Mouse (Mus musculus) fat pad, adult 2 months (tissue): ENCODE measurements around the gene Klk1b4.
"Not testable (repeated sequence)": the region's sequence is repeated elsewhere in the genome, so short reads cannot be mapped to it uniquely, and the experiment has no call there.

Experiments used
- DNase-seq: peaks from one replicate; pipeline ENCODE4 v3.0.0-alpha.2; 2011; ENCODE audit warnings: low read depth, low spot score; ENCODE audit errors: extremely low read depth

The Klk1b4 gene

DNA sequence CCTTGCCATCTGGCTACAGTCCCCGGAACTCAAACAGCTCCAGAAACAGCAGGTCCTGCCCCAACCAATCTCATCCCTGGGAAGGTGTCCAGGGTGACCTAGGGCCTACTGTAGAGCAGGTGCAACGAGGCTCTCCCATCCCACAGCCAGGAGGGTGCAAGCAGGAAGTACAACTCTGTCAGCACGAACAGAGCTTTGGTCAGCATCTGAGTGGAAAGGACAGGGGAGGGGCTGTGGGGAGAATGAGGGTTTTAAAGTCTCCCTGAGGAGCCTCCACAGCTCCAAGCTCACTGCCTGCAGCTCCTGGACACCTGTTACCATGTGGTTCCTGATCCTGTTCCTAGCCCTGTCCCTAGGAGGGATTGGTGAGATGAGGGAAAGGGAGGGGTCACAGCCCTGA, at the start of gene Klk1b4:
Gene Klk1b4, plus strand, starts transcription at position 301 of the 400 bp plus-strand sequence.
- not testable (repeated sequence) for DNase-seq

DNA sequence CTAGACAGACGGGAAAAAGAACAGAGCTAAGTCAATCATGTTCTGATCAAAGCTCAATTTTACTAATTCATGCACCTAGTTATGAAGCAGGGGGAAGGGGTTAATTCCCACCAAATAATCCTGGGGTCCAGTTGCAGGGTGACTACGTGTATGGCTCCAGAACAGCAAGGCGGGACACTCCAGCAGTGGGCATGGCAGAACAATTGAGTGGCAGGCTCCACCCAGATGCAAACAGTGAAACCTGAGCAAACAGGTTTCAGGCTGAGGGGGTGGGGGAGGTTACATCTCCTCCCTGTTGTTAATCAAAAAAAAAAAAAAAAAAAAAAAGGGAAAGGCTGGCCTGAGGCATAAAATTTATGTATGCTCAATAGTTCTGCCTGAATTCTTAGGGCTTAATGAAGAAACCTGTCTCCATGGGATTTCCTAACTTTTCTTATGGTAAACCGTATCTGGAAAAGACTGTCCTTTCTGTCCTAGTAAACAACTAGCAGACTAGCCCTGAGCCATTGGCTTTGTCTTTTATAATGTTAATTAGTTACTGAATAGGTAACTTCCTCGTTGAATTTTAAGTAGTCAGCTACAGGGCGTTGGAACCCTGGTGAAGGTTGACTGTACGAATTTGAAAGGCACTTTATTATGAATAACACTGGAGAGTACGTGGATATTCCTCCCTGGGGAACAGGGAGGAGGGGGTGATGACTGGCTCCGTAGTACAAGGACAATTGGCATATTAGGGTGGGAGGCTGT, 27.8 kb upstream of the Klk1b4 start:
- DNase-seq, result no peak

DNA sequence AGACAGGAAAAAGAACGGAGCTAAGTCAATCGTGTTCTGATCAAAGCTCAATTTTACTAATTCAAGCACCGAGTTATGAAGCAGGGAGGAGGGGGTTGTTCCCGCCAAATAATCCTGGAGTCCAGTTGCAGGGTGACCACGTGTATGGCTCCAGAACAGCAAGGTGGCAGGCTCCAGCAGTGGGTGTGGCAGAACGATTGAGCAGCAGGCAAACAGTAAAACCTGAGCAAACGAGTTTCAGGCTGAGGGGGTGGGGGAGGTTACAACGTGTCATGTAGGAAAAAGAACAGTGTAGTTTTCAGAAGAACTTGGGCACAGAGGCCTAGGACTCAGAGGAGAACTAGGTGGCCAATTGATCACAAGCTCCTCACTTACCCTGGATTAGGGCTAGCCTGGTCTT, 20.7 kb upstream of the Klk1b4 start:
- not testable (repeated sequence) for DNase-seq

DNA sequence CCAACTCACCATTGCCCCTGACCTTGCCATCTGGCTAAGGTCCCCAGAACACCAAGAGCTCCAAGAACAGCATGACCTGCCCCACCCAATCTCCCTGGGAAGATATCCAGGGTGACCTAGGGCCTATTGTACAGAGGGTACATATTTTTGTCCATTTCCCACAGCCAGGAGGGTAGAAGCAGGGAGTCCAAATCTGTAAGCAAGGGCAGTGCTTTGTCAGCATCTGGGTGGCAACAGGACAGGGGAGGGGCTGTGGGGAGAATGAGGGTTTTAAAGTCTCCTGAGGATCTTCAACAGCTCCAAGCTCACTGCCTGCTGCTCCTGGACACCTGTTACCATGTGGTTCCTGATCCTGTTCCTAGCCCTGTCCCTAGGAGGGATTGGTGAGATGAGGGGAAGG, 19.3 kb upstream of the Klk1b4 start, which contains the start of gene Klk1b24:
Gene Klk1b24, plus strand, starts transcription at position 301 of the 400 bp plus-strand sequence.
- DNase-seq, result not testable (repeated sequence)

DNA sequence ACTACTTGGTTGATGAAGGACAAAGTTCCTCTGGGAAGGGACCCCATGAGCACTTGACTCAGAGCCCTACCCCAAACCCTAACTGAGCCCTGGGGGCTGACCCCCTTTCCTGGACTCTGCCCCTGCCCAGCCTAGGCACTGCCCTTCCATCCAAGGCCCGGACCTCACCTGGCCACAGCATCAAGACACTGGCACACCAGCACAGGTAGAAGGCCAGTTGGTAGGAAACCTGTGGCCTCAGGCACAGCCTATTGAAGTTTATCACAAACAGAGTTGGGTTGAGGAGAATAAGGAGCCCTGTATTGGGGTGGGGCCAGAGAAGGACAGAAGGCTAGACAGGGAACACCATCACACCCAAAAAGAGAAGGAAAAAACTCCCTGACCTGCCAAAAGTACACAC, 13.8 kb upstream of the Klk1b4 start:
- DNase-seq, result not testable (repeated sequence)

DNA sequence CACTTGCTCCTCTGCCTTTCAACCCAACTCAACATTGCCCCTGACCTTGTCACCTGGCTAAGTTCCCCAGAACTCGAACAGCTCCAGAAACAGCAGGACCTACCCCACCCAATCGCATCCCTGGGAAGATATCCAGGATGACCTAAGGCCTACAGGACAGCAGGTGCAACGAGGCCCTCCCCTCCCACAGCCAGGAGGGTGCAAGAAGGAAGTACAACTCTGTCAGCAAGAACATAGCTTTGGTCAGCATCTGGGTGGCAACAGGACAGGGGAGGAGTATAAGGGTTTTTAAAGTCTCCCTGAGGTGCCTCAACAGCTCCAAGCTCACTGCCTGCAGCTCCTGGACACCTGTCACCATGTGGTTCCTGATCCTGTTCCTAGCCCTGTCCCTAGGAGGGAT, 9.3 kb upstream of the Klk1b4 start, which contains the start of gene Klk1b3:
Gene Klk1b3, plus strand, starts transcription at position 301 of the 400 bp plus-strand sequence.
- no peak for DNase-seq

DNA sequence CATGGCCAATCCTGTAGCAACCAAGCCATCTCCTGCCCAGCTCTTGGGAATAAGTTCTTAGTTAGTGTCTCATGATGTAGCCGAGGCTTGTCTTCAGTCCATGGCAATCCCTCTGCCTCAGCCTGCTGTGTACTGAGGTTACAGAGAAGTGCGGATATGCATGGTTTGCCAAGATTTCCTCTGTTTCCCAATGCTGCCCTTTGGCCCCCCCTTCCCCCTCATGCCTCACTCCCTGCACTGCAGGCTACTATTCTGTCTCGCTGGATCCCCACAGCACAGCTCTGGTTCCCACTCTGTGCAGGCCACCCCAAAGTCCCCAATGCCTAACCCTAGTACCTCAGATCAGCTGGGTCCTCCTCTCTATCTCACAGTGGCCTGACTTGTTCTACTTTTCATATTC, 1.1 kb downstream of the Klk1b4 start:
- DNase-seq, result no peak

DNA sequence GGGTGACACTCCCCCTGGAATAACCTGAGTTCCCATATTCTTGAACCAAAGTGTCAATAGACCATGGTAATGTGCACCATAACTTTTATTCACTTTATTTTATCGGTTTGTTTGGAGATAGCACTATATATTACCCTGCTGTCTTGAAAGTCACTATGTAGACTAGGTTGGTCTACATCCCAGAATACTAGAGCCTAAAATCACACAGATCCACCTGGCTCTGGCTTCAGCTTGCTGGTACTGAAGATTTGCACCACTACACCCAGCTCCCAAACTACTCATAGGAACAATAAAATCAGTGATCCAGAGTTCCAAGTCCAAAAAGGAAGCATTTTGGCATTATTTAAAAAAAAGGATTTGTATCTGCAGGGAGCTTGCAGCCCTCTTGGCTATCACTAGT, 8.4 kb downstream of the Klk1b4 start, which contains the start of gene Klk1b5:
Gene Klk1b5, plus strand, starts transcription at position 301 of the 400 bp plus-strand sequence.
- no peak for DNase-seq

DNA sequence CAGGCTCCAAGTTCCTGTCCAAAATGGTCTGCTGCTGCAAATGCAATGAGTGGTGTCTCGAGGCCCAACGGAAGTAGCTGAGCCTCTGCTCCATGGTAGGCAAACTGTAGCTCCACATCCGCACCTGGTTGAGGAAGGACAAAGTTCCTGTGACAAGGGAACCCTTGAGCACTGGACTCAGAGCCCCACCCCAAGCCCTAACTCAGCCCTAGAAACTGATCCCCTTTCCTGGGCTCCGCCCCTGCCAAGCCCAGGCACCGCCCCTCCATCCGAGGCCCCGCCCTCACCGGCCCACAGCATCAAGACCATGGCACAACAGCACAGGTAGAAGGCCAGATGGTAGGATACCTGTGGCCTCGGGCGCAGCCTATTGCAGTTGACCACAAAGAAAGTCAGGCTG, 14.4 kb downstream of the Klk1b4 start:
- DNase-seq, result not testable (repeated sequence)

DNA sequence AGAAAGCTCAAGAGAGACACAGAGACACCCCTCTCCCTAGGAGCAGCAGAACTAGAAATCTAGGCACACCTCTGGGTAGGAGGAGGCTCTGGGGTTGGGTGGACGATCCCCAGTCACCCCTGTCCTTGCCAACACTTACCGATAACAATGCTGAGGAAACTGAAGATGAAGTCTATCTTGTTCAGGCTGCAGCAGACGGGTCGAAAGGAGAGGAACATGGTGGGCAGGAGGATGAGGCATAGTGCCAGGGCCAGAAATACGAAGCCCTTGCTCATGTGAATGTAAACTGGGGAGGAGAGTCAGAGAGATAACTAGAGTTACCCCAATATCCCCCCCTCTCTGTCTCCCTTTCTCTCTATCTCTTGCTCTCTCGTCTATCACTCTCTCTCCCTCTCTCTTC, 15.1 kb downstream of the Klk1b4 start:
- DNase-seq, result not testable (repeated sequence)

DNA sequence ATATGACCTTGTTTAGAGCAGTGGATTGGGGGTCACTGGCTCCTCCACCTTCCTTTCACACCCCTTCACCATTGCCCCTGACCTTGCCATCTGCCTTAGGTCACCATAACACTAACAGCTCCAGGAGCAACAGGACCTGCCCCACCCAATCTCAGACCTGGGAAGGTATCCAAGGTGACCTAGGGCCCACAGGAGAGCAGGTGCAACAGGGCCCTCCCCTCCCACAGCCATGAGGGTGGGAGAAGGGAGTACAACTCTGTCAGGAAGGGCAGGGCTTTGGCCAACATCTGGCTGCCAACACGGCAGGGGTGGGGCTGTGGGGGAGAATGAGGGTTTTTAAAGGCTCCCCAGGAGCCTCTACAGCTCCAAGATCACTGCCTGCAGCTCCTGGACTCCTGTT, 17.8 kb downstream of the Klk1b4 start, which contains the start of gene Klk1:
Gene Klk1, plus strand, starts transcription at position 285 of the 400 bp plus-strand sequence.
- DNase-seq, result no peak

DNA sequence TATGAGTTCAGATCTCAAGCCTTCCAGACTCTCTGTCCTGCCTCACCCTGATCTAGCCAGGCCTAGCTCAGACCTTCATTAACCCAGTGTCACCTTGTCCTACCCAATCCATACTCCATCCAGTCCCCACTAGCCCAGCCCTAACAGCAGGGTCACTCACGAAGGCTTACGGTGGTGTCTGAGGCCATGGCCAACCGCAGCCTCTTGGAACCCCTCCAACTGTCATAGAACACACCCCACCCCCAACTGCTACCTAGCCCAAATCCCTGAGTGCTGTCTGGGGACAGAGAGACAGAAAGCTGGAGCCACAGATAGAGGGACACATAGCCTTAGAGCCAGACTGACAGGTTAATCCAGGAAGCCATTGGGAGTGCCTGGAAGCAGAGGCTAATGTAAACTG, 28.7 kb downstream of the Klk1b4 start, which contains the start of gene Gm36864:
Gene Gm36864, plus strand, starts transcription at position 269 of the 400 bp plus-strand sequence.
- DNase-seq, result no peak

DNA sequence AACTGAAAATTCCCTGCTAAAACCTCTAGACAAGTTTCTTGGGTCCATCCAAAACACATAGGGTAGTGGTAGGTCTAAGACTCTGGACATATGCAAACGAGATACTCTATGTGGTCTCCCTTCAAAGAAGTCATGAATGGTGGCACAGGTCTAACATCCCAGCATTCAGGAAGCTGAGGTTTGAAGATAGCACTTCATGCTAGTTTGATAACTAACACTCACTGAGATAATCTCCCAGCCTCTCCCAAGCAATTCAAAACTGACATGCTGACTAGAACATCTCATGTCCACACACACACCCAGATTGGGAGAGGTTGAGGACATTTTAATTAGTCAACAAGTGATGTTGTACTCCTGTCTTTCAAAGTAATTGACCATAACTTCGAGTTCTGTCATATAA, 32.7 kb downstream of the Klk1b4 start:
- no peak for DNase-seq

DNA sequence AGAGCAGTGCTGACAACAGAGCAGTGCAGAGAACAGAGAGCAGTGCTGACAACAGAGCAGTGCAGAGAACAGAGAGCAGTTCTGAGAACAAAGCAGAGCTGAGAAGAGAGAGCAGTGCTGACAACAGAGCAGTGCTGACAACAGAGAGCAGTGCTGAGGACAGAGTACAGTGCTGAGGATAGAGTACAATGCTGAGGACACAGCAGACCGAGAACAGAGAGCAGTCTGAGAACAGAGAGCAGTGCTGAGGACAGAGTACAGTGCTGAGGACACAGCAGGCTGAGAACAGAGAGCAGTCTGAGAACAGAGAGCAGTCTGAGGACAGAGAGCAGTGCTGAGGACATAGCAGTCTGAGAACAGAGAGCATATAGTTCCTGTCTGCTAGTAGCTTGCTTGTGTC, 33.5 kb downstream of the Klk1b4 start:
- DNase-seq, result no peak

DNA sequence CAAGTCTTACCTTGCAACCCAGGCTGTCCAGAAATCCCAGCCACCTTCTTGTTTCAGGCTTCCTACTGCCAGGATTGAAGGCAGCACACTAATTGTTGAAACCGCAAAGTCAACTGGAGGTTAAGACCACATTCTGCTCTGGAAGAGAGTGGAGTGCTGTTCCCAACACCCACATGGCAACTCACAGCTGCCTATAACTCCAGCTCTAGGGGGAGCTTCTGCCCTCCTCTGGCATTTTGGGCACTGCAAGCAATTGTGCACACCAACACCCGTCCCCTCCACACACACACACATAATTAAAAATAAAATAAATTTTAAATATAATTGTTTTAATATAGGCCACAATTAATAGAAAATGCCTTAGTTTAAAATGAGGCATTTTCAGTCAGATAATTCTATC, 33.9 kb downstream of the Klk1b4 start:
- no peak for DNase-seq

DNA sequence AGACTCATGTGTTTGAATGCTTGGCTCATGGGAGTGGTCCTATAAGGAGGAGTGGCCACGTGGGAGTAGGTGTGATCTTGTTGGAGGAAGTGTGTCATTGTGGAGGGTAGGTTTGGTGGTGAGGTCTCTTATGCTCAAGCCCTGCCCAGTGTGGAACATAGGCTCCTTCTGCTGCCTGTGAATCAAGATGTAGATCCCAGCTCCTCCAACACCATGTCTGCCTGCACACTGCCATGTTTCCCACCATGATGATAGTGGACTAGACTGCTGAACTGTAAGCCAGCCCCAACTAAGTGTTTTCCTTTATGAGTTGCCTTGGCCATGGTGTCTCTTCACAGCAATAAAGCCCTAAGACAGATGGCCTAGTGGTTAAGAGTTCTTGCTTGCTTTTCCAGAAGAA, 36.8 kb downstream of the Klk1b4 start:
- DNase-seq, result no peak

DNA sequence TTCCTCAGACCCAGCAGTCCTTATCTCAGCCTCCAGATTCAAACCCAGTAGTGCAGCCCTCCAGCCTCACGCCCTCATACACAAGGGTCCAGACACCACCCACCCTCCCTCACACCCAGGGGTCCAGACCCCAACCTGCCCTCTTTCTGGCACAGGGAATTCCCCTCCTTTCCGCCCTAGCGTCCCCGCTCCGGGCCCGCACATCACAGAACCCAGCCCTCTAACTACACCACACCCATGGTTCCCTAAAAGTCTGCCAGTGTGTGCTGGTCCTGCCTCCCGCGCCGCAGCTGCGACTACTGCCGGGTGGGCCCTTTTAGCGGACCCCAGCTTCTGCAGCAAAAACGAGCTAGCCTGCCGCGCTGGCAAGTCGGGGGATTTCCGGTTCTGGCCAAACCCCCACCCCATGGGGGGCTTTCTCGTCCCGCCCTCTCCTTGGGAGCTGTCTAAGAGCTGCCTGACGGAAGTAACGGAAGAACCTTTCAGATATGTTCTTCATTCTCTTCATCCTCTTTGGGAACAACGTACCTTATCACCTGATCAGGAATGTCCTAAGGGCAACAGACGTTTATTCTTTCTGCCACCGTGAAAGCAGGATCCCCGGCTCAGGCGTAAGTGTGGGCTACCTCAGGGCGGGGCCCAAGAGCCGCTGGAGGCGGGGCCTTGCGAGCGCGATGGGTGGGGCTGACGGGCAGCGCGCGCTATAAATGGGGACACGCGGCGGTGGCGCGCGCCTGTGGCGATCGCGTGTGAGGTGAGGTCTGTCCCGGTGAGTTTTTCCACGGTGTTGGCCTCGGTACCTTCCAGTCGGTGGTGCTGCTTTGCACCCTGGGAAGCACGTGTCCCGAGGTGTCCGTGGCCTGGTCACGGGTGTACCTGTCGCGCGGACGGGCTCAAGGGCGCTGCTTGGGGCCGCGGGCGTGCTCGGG, 39.1 kb downstream of the Klk1b4 start, which contains the start of the genes 1700028J19Rik and 2410002F23Rik:
Gene 1700028J19Rik, minus strand, starts transcription at position 641 of the 929 bp plus-strand sequence.
Gene 2410002F23Rik, plus strand, starts transcription at position 668 of the 929 bp plus-strand sequence.
- DNase-seq, result peak; percentile 25

DNA sequence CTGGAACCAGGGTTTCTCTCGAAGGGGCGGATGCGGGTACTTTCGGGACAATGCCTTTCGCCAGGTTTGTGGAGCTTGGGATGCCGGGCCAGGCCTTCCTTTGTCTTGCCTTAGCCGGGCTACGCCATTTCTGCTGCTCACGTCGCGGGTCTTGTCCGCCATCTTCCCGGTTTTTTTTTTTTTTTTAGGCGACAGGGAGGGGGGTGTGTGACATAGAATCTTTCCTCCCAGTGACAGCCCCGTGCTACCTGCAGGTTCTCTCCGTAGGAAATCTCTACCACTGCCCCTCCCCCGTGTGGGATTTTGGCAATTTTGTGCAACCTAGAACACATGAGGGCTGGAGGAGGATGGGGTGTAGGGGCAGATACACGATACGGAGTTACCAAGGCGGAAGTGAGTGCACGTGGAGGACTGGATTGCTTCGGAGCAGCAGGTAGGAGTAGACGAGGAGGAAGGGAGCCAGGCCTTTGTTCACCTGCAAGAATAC, 39.8 kb downstream of the Klk1b4 start:
- DNase-seq, result no peak

DNA sequence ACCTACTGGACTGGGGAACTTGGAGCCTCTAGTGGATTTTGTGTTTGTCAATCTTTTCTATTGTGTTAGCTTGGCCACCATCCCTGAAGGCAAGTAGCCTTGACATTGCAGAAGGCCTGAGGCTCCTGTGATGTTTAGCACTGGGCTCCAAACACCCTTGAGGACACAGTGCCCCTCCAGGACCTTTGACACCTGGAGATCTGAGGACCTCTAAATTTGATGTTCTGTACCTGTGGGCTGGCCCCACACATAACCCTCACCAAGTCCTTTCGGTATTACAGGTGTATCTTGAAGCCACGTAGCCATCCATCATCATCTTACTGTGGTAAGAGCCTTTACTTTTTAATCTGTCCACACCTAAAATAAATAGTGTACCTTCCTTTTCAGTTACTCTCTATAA, 40.7 kb downstream of the Klk1b4 start:
- no peak for DNase-seq

DNA sequence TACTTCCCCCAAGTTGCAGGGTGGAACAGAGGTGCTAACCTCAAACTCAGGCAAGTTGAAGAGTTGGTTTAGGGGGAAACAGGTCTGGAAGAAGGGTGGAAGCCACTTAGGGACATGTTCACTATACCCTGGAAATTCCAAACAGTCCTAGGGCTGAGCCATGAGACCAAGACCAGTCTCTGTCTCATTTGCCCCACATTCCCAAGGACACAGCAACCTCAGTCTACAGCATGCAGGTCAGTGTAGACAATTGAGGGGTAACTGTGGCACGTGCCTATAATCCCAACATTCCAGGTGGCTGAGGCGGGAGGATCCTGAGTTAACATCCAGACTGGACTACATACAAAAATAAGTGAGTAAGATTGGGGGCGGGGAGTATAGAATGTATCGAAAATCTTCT, 42.0 kb downstream of the Klk1b4 start:
- DNase-seq, result no peak

DNA sequence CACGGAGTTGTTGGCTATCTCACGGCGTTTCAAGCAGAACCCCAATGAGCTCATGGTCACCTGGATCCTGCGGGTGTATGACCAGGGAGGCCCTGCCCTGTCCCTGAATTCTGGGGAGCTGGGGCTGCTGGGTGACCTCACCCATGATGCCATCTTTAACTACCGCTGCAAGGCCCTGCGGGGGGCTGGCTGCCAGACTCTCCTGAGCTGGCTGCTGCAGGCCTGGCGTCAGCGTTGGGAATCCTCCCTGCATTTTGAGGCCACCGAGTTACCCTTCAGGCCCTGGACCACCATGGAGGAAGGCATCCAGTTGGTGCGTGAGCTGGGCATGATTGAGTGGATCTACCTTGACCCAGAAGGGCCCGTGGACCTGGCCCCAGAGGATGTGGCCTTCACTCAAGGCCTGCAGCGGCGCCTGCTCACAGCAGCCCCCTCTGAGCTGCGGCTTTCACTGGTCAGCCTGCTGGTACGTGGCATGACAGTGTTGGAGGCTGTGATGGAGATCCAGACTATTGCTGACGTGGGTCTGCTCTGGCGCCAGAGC, 43.6 kb downstream of the Klk1b4 start:
- not testable (repeated sequence) for DNase-seq
